Mouse (Mus musculus) retina, embryonic 14.5 days (tissue): ENCODE results near the gene Wdr64.
A peak's percentile ranks its signal among the peaks of the same experiment; 100 is the strongest.

Experiments used
- DNase-seq: peaks from one replicate; pipeline ENCODE4 v3.0.0-alpha.2; 2015; ENCODE audit warnings: low spot score

The Wdr64 gene

GRCm38 (mm10) chr1:175698293-175698692, at the start of gene Wdr64:
Gene Wdr64, plus strand, starts transcription at chr1:175698593.
- DNase-seq = no peak

GRCm38 (mm10) chr1:175648615-175649014, 49.8 kb upstream of the Wdr64 start:
- DNase-seq = no peak

GRCm38 (mm10) chr1:175659900-175660299, 38.5 kb upstream of the Wdr64 start:
- DNase-seq = no peak

GRCm38 (mm10) chr1:175668666-175669405, 29.6 kb upstream of the Wdr64 start:
- DNase-seq = peak; percentile 60

GRCm38 (mm10) chr1:175669456-175669855, 28.9 kb upstream of the Wdr64 start:
- no peak for DNase-seq

- peak; percentile 31 for DNase-seq
Measured at GRCm38 (mm10) chr1:175670042-175670441, 28.4 kb upstream of the Wdr64 start.

GRCm38 (mm10) chr1:175671626-175672025, 26.8 kb upstream of the Wdr64 start:
- peak; percentile 16 for DNase-seq

- DNase-seq = no peak
Measured at GRCm38 (mm10) chr1:175673563-175674325, 24.6 kb upstream of the Wdr64 start.

- no peak for DNase-seq
Measured at GRCm38 (mm10) chr1:175675116-175675515, 23.3 kb upstream of the Wdr64 start.

GRCm38 (mm10) chr1:175677459-175677858, 20.9 kb upstream of the Wdr64 start:
- no peak for DNase-seq

GRCm38 (mm10) chr1:175680995-175681394, 17.4 kb upstream of the Wdr64 start:
- DNase-seq = no peak

- DNase-seq = no peak
Measured at GRCm38 (mm10) chr1:175691686-175692245, 6.6 kb upstream of the Wdr64 start.

- DNase-seq = peak; percentile 99
Measured at GRCm38 (mm10) chr1:175692246-175692996, 6.0 kb upstream of the Wdr64 start, which contains the start of the genes Opn3 and Chml. Gene Opn3, minus strand, starts transcription at chr1:175692776. Gene Chml, minus strand, starts transcription at chr1:175692901.

GRCm38 (mm10) chr1:175692997-175693361, 5.4 kb upstream of the Wdr64 start:
- no peak for DNase-seq

GRCm38 (mm10) chr1:175693429-175693960, 4.9 kb upstream of the Wdr64 start:
- no peak for DNase-seq

- DNase-seq = no peak
Measured at GRCm38 (mm10) chr1:175699375-175699774, 982 bp downstream of the Wdr64 start.

GRCm38 (mm10) chr1:175699796-175700195, 1.4 kb downstream of the Wdr64 start:
- DNase-seq = no peak

- no peak for DNase-seq
Measured at GRCm38 (mm10) chr1:175701145-175701544, 2.8 kb downstream of the Wdr64 start.

GRCm38 (mm10) chr1:175707599-175707998, 9.2 kb downstream of the Wdr64 start:
- no peak for DNase-seq

- DNase-seq = no peak
Measured at GRCm38 (mm10) chr1:175708013-175708412, 9.6 kb downstream of the Wdr64 start.

- no peak for DNase-seq
Measured at GRCm38 (mm10) chr1:175712338-175712909, 14.0 kb downstream of the Wdr64 start.

- no peak for DNase-seq
Measured at GRCm38 (mm10) chr1:175716832-175717231, 18.4 kb downstream of the Wdr64 start.
